Mouse (Mus musculus): Measurements from ENCODE around the gene Ahcyl2. TPM values are rescaled to one million over a fixed set of nuclear protein-coding genes. Genes with fewer than 3 reads are reported as not detected.

The Ahcyl2 gene
- total RNA-seq, 2 experiments from 2014 or later: 72.1 to 79.0 TPM

Other genes with a start within 250 kb of the Ahcyl2 start
- 1 to 10 TPM; 3.8 to 4.8 TPM for gene Irf5, start 241.4 kb upstream of the Ahcyl2 start, total RNA-seq (2021)
- gene Tnpo3, start 158.1 kb upstream of the Ahcyl2 start, total RNA-seq (2021): 10 to 100 TPM; 48.8 to 61.1 TPM
- gene Tspan33, start 73.8 kb upstream of the Ahcyl2 start, total RNA-seq (2021): 1 to 10 TPM; 7.3 to 8.0 TPM
- gene Smo, start 32.5 kb upstream of the Ahcyl2 start, total RNA-seq (2021): 10 to 100 TPM; 47.3 to 51.7 TPM
- 1 to 10 TPM; 1.2 to 2.7 TPM for gene Strip2, start 149.0 kb downstream of the Ahcyl2 start, total RNA-seq (2021)

Measured in adrenal gland, postnatal 10 days (tissue).